Comparison of ENCODE assay signal across 8 mouse cellular contexts in the genomic region with DNA sequence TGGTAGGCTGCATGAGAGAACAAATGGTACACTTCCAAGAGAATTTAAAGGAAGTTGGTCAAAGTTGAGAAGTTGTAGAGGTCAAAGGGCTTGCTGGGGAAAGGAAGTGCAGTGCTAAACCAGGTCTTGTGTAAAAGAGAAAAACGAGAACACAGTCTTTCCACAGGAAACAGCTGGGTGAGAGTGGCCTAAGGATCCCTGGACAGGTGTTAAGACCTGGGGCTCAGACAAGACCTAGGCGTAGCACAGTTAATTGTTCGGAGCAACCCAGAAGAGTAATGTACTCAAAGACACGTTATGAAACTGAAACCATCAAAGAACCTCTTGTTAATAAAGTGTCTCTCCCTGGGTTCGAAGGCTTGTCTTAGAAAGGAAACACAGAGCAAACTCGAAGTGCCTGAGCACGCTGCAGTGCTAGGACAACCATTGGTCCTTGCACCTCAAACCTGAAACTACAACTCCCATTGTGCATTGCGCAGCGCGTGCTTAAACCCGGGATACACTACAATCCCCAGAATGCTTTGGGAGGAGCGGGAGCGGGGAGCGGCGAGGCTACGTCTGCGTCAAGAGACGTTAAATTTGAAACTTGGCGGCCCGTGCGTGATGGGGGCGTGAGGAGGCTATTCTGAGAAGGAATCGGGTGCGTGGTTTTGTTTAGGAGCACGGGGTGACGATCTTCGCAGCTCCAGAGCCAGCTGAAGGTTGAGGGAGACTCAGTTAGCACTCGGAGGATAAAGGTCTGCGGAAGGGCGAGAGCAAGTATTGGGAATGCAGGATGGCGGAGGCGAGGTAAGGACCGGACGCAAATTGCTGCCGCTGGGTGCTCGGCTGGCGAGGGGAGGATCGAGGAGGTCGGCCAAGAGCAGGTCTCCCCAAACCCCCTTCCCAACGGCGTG. TPM values are rescaled to one million over a fixed set of nuclear protein-coding genes. Genes with fewer than 3 reads are reported as not detected.
A peak's percentile ranks its signal among the peaks of the same experiment; 100 is the strongest.
DNase-seq lines count a peak whose midpoint lies in the region; ATAC-seq lines count a peak whose summit lies in the region.

A gene (plus strand): TSS at position 539 of the 896 bp plus-strand sequence.

- no peak within 1 kb of the TSS for H3K27ac ChIP-seq in hindbrain, embryonic 12.5 days

- WGBS in hindbrain, embryonic 12.5 days = 6% methylated on average over 41 of the region's 41 CpGs

- H3K36me3 ChIP-seq in hindbrain, embryonic 12.5 days = peaks cover 6% of the 10 kb centered on the region; the same call in 1 of the 2 replicates

- H3K4me3 ChIP-seq in hindbrain, embryonic 12.5 days = peak within 1 kb of the TSS; percentile 68

- peak within 1 kb of the TSS; percentile 65 for H3K9ac ChIP-seq in hindbrain, embryonic 12.5 days

- H3K4me1 ChIP-seq in hindbrain, embryonic 12.5 days = peaks cover 24% of the 10 kb centered on the region

- peak; percentile 96 for DNase-seq in NIH3T3 (ENCODE audit: low read depth)
- DNase-seq in cerebellum, postnatal 10 days = peak; percentile 95 to 96
- peak; percentile 81 to 85 for DNase-seq in frontal cortex, postnatal 10 days (ENCODE audit: low spot score in 2 of 2)
- peak; percentile 81 to 90 for DNase-seq in layer of hippocampus, postnatal 14 days (ENCODE audit: low spot score in 2 of 2)
- peak; percentile 89 for DNase-seq in lung, postnatal 14 days
- DNase-seq in retina, adult 2 months (ENCODE audit: low read depth, low spot score) = peak; percentile 81
- DNase-seq in thymus, postnatal 36 days = peak; percentile 90 to 91

- H3K4me2 ChIP-seq in hindbrain, embryonic 12.5 days (replicated peaks) = peak within 1 kb of the TSS; percentile 70

- ATAC-seq in hindbrain, embryonic 12.5 days (ENCODE audit: low FRiP score) = peak; percentile 97

- no peaks in the 10 kb centered on the region for H3K9me3 ChIP-seq in hindbrain, embryonic 12.5 days (replicated peaks)

- H3K27me3 ChIP-seq in hindbrain, embryonic 12.5 days = no peaks in the 10 kb centered on the region

RNA-seq across cellular contexts. Expression of the gene that starts here (rescaled TPM):
- polyA plus RNA-seq in hindbrain, embryonic 12.5 days (2016; fragmentation: Nextera tagmentation; extraction: Ambion mirVana) = 63.2 and 65.8 TPM in 2 replicates
- total RNA-seq in layer of hippocampus, postnatal 14 days (2021) = 1 to 10 TPM; 2.7 to 2.9 TPM
